Mouse (Mus musculus): ENCODE measurements around the gene Arid3c. TPM values are rescaled to one million over a fixed set of nuclear protein-coding genes. Genes with fewer than 3 reads are reported as not detected.

Arid3c gene
- polyA plus RNA-seq, 1 experiment = not detected

GRCm38 (mm10) chr4:41755338-41756305, 24.7 kb upstream of the Arid3c start, which contains the start of gene Sigmar1:
Sigmar1 (minus strand) TSS chr4:41756157.
- Histone ChIP-seq H3K4me1 (ENCODE audit: control insufficient read depth, insufficient read depth, low read length) (peaks cover 19% of the 10 kb centered on the region), H3K4me3 (ENCODE audit: insufficient read depth, low read depth, low read length) (peak within 1 kb of the TSS; percentile 72), H3K27ac (ENCODE audit: insufficient read depth, low read depth, low read length) (peak within 1 kb of the TSS; percentile 76)
- under 1% methylated on average over 57 of the region's 57 CpGs for WGBS
- TF ChIP-seq POLR2A (IDR thresholded peaks at IDR 0.05; ENCODE audit: insufficient read depth, low read depth, low read length) (no peak), CTCF (IDR thresholded peaks at IDR 0.05; ENCODE audit: insufficient read depth, low read depth, low read length) (peak; percentile 28)

- peaks cover 13% of the 10 kb centered on the region for H3K4me1 ChIP-seq (ENCODE audit: control insufficient read depth, insufficient read depth, low read length)
- peak within 1 kb of the TSS; percentile 76 for H3K27ac ChIP-seq (ENCODE audit: insufficient read depth, low read depth, low read length)
- WGBS = 16% methylated on average over 14 of the region's 14 CpGs
- H3K4me3 ChIP-seq (ENCODE audit: insufficient read depth, low read depth, low read length) = peak within 1 kb of the TSS; percentile 72
- TF ChIP-seq CTCF (IDR thresholded peaks at IDR 0.05; ENCODE audit: insufficient read depth, low read depth, low read length) (no peak), POLR2A (IDR thresholded peaks at IDR 0.05; ENCODE audit: insufficient read depth, low read depth, low read length) (0 out of 2 replicates have a peak, but pooled peaks have one; percentile 6)
Observed at GRCm38 (mm10) chr4:41754797-41755337, 23.9 kb upstream of the Arid3c start, which contains the start of gene Galt. Galt (plus strand) TSS chr4:41755228.

- Histone ChIP-seq H3K27ac (ENCODE audit: insufficient read depth, low read depth, low read length) (no peak overlapping the region), H3K4me3 (ENCODE audit: insufficient read depth, low read depth, low read length) (no peak overlapping the region), H3K4me1 (ENCODE audit: control insufficient read depth, insufficient read depth, low read length) (peaks cover 5% of the 10 kb centered on the region)
- 71% methylated on average over 1 of the region's 1 CpGs for WGBS
- TF ChIP-seq POLR2A (IDR thresholded peaks at IDR 0.05; ENCODE audit: insufficient read depth, low read depth, low read length) (no peak), CTCF (IDR thresholded peaks at IDR 0.05; ENCODE audit: insufficient read depth, low read depth, low read length) (no peak)
Observed at GRCm38 (mm10) chr4:41745021-41745420, 14.1 kb upstream of the Arid3c start.

GRCm38 (mm10) chr4:41744131-41744530, 13.2 kb upstream of the Arid3c start:
- H3K27ac ChIP-seq (ENCODE audit: insufficient read depth, low read depth, low read length) = no peak overlapping the region
- TF ChIP-seq CTCF (IDR thresholded peaks at IDR 0.05; ENCODE audit: insufficient read depth, low read depth, low read length) (no peak), POLR2A (IDR thresholded peaks at IDR 0.05; ENCODE audit: insufficient read depth, low read depth, low read length) (no peak)
- no peak overlapping the region for H3K4me3 ChIP-seq (ENCODE audit: insufficient read depth, low read depth, low read length)
- H3K4me1 ChIP-seq (ENCODE audit: control insufficient read depth, insufficient read depth, low read length) = peaks cover 5% of the 10 kb centered on the region
- 85% methylated on average over 2 of the region's 2 CpGs for WGBS

- peak overlapping the region; percentile 77 for H3K4me3 ChIP-seq (ENCODE audit: insufficient read depth, low read depth, low read length)
- 0% methylated on average over 27 of the region's 27 CpGs for WGBS
- H3K4me1 ChIP-seq (ENCODE audit: control insufficient read depth, insufficient read depth, low read length) = peaks cover 5% of the 10 kb centered on the region
- H3K27ac ChIP-seq (ENCODE audit: insufficient read depth, low read depth, low read length) = peak overlapping the region; percentile 41; the same call in 1 of the 2 replicates
- TF ChIP-seq CTCF (IDR thresholded peaks at IDR 0.05; ENCODE audit: insufficient read depth, low read depth, low read length) (no peak), POLR2A (IDR thresholded peaks at IDR 0.05; ENCODE audit: insufficient read depth, low read depth, low read length) (peak; percentile 93)
Observed at GRCm38 (mm10) chr4:41741158-41741560, 10.2 kb upstream of the Arid3c start.

- peaks cover 5% of the 10 kb centered on the region for H3K4me1 ChIP-seq (ENCODE audit: control insufficient read depth, insufficient read depth, low read length)
- H3K4me3 ChIP-seq (ENCODE audit: insufficient read depth, low read depth, low read length) = peak overlapping the region; percentile 77
- TF ChIP-seq CTCF (IDR thresholded peaks at IDR 0.05; ENCODE audit: insufficient read depth, low read depth, low read length) (peak; percentile 30; the same call in 1 of the 2 replicates), POLR2A (IDR thresholded peaks at IDR 0.05; ENCODE audit: insufficient read depth, low read depth, low read length) (no peak)
- 1% methylated on average over 48 of the region's 48 CpGs for WGBS
- peak overlapping the region; percentile 41; the same call in 1 of the 2 replicates for H3K27ac ChIP-seq (ENCODE audit: insufficient read depth, low read depth, low read length)
Observed at GRCm38 (mm10) chr4:41740380-41741157, 9.6 kb upstream of the Arid3c start.

- no peak overlapping the region for H3K27ac ChIP-seq (ENCODE audit: insufficient read depth, low read depth, low read length)
- TF ChIP-seq POLR2A (IDR thresholded peaks at IDR 0.05; ENCODE audit: insufficient read depth, low read depth, low read length) = no peak
- TF ChIP-seq CTCF (IDR thresholded peaks at IDR 0.05; ENCODE audit: insufficient read depth, low read depth, low read length) = no peak
- H3K4me1 ChIP-seq (ENCODE audit: control insufficient read depth, insufficient read depth, low read length) = peaks cover 5% of the 10 kb centered on the region
- no peak overlapping the region for H3K4me3 ChIP-seq (ENCODE audit: insufficient read depth, low read depth, low read length)
- WGBS = 93% methylated on average over 13 of the region's 13 CpGs
Observed at GRCm38 (mm10) chr4:41739260-41739659, 8.3 kb upstream of the Arid3c start.

GRCm38 (mm10) chr4:41738256-41738603, 7.3 kb upstream of the Arid3c start:
- Histone ChIP-seq H3K27ac (ENCODE audit: insufficient read depth, low read depth, low read length) (no peak overlapping the region), H3K4me3 (ENCODE audit: insufficient read depth, low read depth, low read length) (no peak overlapping the region), H3K4me1 (ENCODE audit: control insufficient read depth, insufficient read depth, low read length) (peaks cover 5% of the 10 kb centered on the region)
- WGBS = 76% methylated on average over 1 of the region's 1 CpGs
- TF ChIP-seq CTCF (IDR thresholded peaks at IDR 0.05; ENCODE audit: insufficient read depth, low read depth, low read length) (no peak), POLR2A (IDR thresholded peaks at IDR 0.05; ENCODE audit: insufficient read depth, low read depth, low read length) (no peak)

All from olfactory bulb, adult 2 months (tissue).